Mouse (Mus musculus): Measurements from ENCODE around the gene Ctsd. TPM values are rescaled to one million over a fixed set of nuclear protein-coding genes. Genes with fewer than 3 reads are reported as not detected.

Gene Ctsd
- total and polyA plus RNA-seq, 2 experiments from 2014 or later: 484 to 1,105 TPM

GRCm38 (mm10) chr7:142379186-142379585, 8.7 kb downstream of the Ctsd start:
- H3K36me3 ChIP-seq (replicated peaks; ENCODE audit: control insufficient read depth, insufficient read depth, low read length): peaks cover 85% of the 10 kb centered on the region
- no peak for DNase-seq (ENCODE audit: low spot score)
- TF ChIP-seq CTCF (IDR thresholded peaks at IDR 0.05; ENCODE audit: low read depth) (no peak), EP300 (IDR thresholded peaks at IDR 0.05; ENCODE audit: low read depth) (no peak)
- no peak for ATAC-seq (ENCODE audit: insufficient read depth, low read depth)
- H3K4me3 ChIP-seq (ENCODE audit: low read depth, low read length): no peak overlapping the region
- no peak overlapping the region for H3K4me2 ChIP-seq (ENCODE audit: low read depth, low read length)
- no peaks in the 10 kb centered on the region for H3K27me3 ChIP-seq (ENCODE audit: control insufficient read depth, insufficient read depth, low read length)
- no peaks in the 10 kb centered on the region for H3K9me3 ChIP-seq (replicated peaks; ENCODE audit: control insufficient read depth, low read length)
- no peaks in the 10 kb centered on the region for H3K4me1 ChIP-seq (ENCODE audit: control insufficient read depth, insufficient read depth)
- WGBS: 39% methylated on average over 6 of the region's 6 CpGs
- H3K27ac ChIP-seq (ENCODE audit: low read depth): peak overlapping the region; percentile 20; the same call in 1 of the 2 replicates
- no peak overlapping the region for H3K9ac ChIP-seq (replicated peaks; ENCODE audit: low read depth, low read length)

- DNase-seq (ENCODE audit: low spot score) (no peak), ATAC-seq (ENCODE audit: insufficient read depth, low read depth) (no peak)
- Histone ChIP-seq H3K27ac (ENCODE audit: low read depth) (no peak overlapping the region), H3K9me3 (replicated peaks; ENCODE audit: control insufficient read depth, low read length) (no peaks in the 10 kb centered on the region), H3K27me3 (ENCODE audit: control insufficient read depth, insufficient read depth, low read length) (no peaks in the 10 kb centered on the region), H3K4me3 (ENCODE audit: low read depth, low read length) (no peak overlapping the region), H3K4me1 (ENCODE audit: control insufficient read depth, insufficient read depth) (no peaks in the 10 kb centered on the region), H3K9ac (replicated peaks; ENCODE audit: low read depth, low read length) (no peak overlapping the region), H3K4me2 (ENCODE audit: low read depth, low read length) (no peak overlapping the region), H3K36me3 (replicated peaks; ENCODE audit: control insufficient read depth, insufficient read depth, low read length) (peaks cover 67% of the 10 kb centered on the region)
- TF ChIP-seq CTCF (IDR thresholded peaks at IDR 0.05; ENCODE audit: low read depth) (no peak), EP300 (IDR thresholded peaks at IDR 0.05; ENCODE audit: low read depth) (no peak)
- 79% methylated on average over 14 of the region's 14 CpGs for WGBS
Observed at GRCm38 (mm10) chr7:142377233-142377925, 10.5 kb downstream of the Ctsd start.

GRCm38 (mm10) chr7:142376096-142376495, 11.7 kb downstream of the Ctsd start:
- TF ChIP-seq CTCF (IDR thresholded peaks at IDR 0.05; ENCODE audit: low read depth) (no peak), EP300 (IDR thresholded peaks at IDR 0.05; ENCODE audit: low read depth) (no peak)
- Histone ChIP-seq H3K36me3 (replicated peaks; ENCODE audit: control insufficient read depth, insufficient read depth, low read length) (peaks cover 55% of the 10 kb centered on the region), H3K9me3 (replicated peaks; ENCODE audit: control insufficient read depth, low read length) (no peaks in the 10 kb centered on the region), H3K27ac (ENCODE audit: low read depth) (no peak overlapping the region), H3K27me3 (ENCODE audit: control insufficient read depth, insufficient read depth, low read length) (peaks cover 3% of the 10 kb centered on the region; the same call in 1 of the 2 replicates), H3K4me2 (ENCODE audit: low read depth, low read length) (no peak overlapping the region), H3K4me3 (ENCODE audit: low read depth, low read length) (no peak overlapping the region), H3K4me1 (ENCODE audit: control insufficient read depth, insufficient read depth) (no peaks in the 10 kb centered on the region), H3K9ac (replicated peaks; ENCODE audit: low read depth, low read length) (no peak overlapping the region)
- 77% methylated on average over 4 of the region's 4 CpGs for WGBS
- DNase-seq (ENCODE audit: low spot score): no peak
- no peak for ATAC-seq (ENCODE audit: insufficient read depth, low read depth)

GRCm38 (mm10) chr7:142375261-142375724, 12.5 kb downstream of the Ctsd start:
- Histone ChIP-seq H3K9me3 (replicated peaks; ENCODE audit: control insufficient read depth, low read length) (no peaks in the 10 kb centered on the region), H3K27me3 (ENCODE audit: control insufficient read depth, insufficient read depth, low read length) (peaks cover 10% of the 10 kb centered on the region; the same call in 1 of the 2 replicates), H3K36me3 (replicated peaks; ENCODE audit: control insufficient read depth, insufficient read depth, low read length) (peaks cover 47% of the 10 kb centered on the region), H3K4me2 (ENCODE audit: low read depth, low read length) (no peak overlapping the region), H3K27ac (ENCODE audit: low read depth) (0 out of 2 replicates have a peak overlapping the region, but pooled peaks have one; percentile 17), H3K9ac (replicated peaks; ENCODE audit: low read depth, low read length) (no peak overlapping the region), H3K4me3 (ENCODE audit: low read depth, low read length) (no peak overlapping the region), H3K4me1 (ENCODE audit: control insufficient read depth, insufficient read depth) (no peaks in the 10 kb centered on the region)
- ATAC-seq (ENCODE audit: insufficient read depth, low read depth) (no peak), DNase-seq (ENCODE audit: low spot score) (no peak)
- no peak for TF ChIP-seq EP300 (IDR thresholded peaks at IDR 0.05; ENCODE audit: low read depth)
- no peak for TF ChIP-seq CTCF (IDR thresholded peaks at IDR 0.05; ENCODE audit: low read depth)
- WGBS: 61% methylated on average over 6 of the region's 6 CpGs

GRCm38 (mm10) chr7:142374413-142375015, 13.3 kb downstream of the Ctsd start:
- Histone ChIP-seq H3K27me3 (ENCODE audit: control insufficient read depth, insufficient read depth, low read length) (peaks cover 10% of the 10 kb centered on the region; the same call in 1 of the 2 replicates), H3K9me3 (replicated peaks; ENCODE audit: control insufficient read depth, low read length) (no peaks in the 10 kb centered on the region), H3K36me3 (replicated peaks; ENCODE audit: control insufficient read depth, insufficient read depth, low read length) (peaks cover 39% of the 10 kb centered on the region), H3K4me3 (ENCODE audit: low read depth, low read length) (no peak overlapping the region), H3K9ac (replicated peaks; ENCODE audit: low read depth, low read length) (no peak overlapping the region), H3K4me2 (ENCODE audit: low read depth, low read length) (no peak overlapping the region), H3K4me1 (ENCODE audit: control insufficient read depth, insufficient read depth) (no peaks in the 10 kb centered on the region), H3K27ac (ENCODE audit: low read depth) (0 out of 2 replicates have a peak overlapping the region, but pooled peaks have one; percentile 17)
- TF ChIP-seq CTCF (IDR thresholded peaks at IDR 0.05; ENCODE audit: low read depth) (no peak), EP300 (IDR thresholded peaks at IDR 0.05; ENCODE audit: low read depth) (no peak)
- WGBS: 70% methylated on average over 5 of the region's 5 CpGs
- DNase-seq (ENCODE audit: low spot score): no peak
- no peak for ATAC-seq (ENCODE audit: insufficient read depth, low read depth)
